8 mouse cellular contexts compared by ENCODE assay signal in genomic region chr10:93081133-93081779, GRCm38 (mm10). TPM values are rescaled to one million over a fixed set of nuclear protein-coding genes. Genes with fewer than 3 reads are reported as not detected.
DNase-seq lines count a peak whose midpoint lies in the region; ATAC-seq and TF ChIP-seq lines count a peak whose summit lies in the region.

Gene Cfap54 (minus strand): TSS chr10:93081618.

- H3K79me2 ChIP-seq in macrophage (ENCODE audit: inconsistent target), result no peaks in the 10 kb centered on the region

- peaks cover 5% of the 10 kb centered on the region; the same call in 1 of the 2 replicates for H3K4me1 ChIP-seq in cortical plate, adult 2 months (ENCODE audit: control insufficient read depth, insufficient read depth, low read length)

- peak; percentile 26; the same call in 1 of the 2 replicates for TF ChIP-seq POLR2A in cortical plate, adult 2 months (IDR thresholded peaks at IDR 0.05; ENCODE audit: extremely low read depth, insufficient read depth, low read length)

- intact Hi-C loops in left cerebral cortex, adult 2 months (cut with DNase I), result no loop called here

- DNase-seq in gastrocnemius, adult 8-10 months (ENCODE audit: low spot score in 2 of 2), result peak; percentile 44 to 64
- peak; percentile 86 for DNase-seq in hindlimb bud, embryonic 11.5 days (ENCODE audit: extremely low spot score, low read depth, low spot score)
- DNase-seq in left cerebral cortex, adult 2 months (ENCODE audit: extremely low spot score in 1 of 2, low spot score in 2 of 2), result peak; percentile 90 to 92
- peak; percentile 94 for DNase-seq in right cerebral cortex, adult 18-20 months
- DNase-seq in urinary bladder, adult 2 months (ENCODE audit: low spot score), result peak; percentile 55

- peak within 1 kb of the TSS; percentile 58 for H3K4me3 ChIP-seq in cortical plate, adult 2 months (ENCODE audit: insufficient read depth, low read length)
- peak within 1 kb of the TSS; percentile 67 for H3K4me3 ChIP-seq in left cerebral cortex, adult 2 months
- H3K4me3 ChIP-seq in macrophage (ENCODE audit: inconsistent target), result peak within 1 kb of the TSS; percentile 12; the same call in 1 of the 2 replicates

- H3K36me3 ChIP-seq in macrophage (ENCODE audit: inconsistent target), result no peaks in the 10 kb centered on the region

- peak; percentile 95 for TF ChIP-seq CTCF in cortical plate, adult 2 months (IDR thresholded peaks at IDR 0.05; ENCODE audit: extremely low read depth, insufficient read depth, low read length)
- TF ChIP-seq CTCF in left cerebral cortex, adult 2 months (IDR thresholded peaks at IDR 0.05), result peak; percentile 97

- ATAC-seq in activated CD4-positive, CD25-positive, alpha-beta regulatory T cell, adult 4 months, result peak; percentile 97

- WGBS in macrophage (ENCODE audit: missing documents), result 7% methylated on average over 34 of the region's 34 CpGs

- H3K27ac ChIP-seq in cortical plate, adult 2 months (ENCODE audit: insufficient read depth, low read length), result no peak within 1 kb of the TSS
- peak within 1 kb of the TSS; percentile 90 for H3K27ac ChIP-seq in left cerebral cortex, adult 2 months
- H3K27ac ChIP-seq in macrophage, result no peak within 1 kb of the TSS

RNA-seq across cellular contexts. Expression of gene Cfap54, which starts in this region (rescaled TPM):
- 1 to 10 TPM; 1.3 to 1.4 TPM for polyA plus RNA-seq in activated CD4-positive, CD25-positive, alpha-beta regulatory T cell, adult 4 months (2017; shearing (Covaris generic))
- polyA plus RNA-seq in cortical plate, adult 2 months (2012; rRNA removed), result 3.9 TPM in 2 replicates
- total RNA-seq in gastrocnemius, adult 8-10 months (2022), result under 1 TPM; 0.34 to 0.54 (median 0.38) TPM
- 10 to 100 TPM; 21.4 to 23.4 TPM for total RNA-seq in left cerebral cortex, adult 2 months (2021)
- total RNA-seq in macrophage (2018; cell fraction: chromatin; rRNA removed), result 1 to 10 TPM in 14 of 26 experiments, under 1 TPM in 9, not detected in 3; 0.11 to 4.7 (median 1.4) TPM
- under 1 TPM in 14 of 26 experiments, not detected in 12; 0.03 to 0.66 (median 0.06) TPM for total RNA-seq in macrophage (2018; cell fraction: cytosol; rRNA removed)
- total RNA-seq in macrophage (2018; cell fraction: nucleus; rRNA removed), result 1 to 10 TPM in 3 of 26 experiments, under 1 TPM in 19, not detected in 4; 0.06 to 1.3 (median 0.58) TPM
- not detected in 3 replicates for polyA plus RNA-seq in macrophage (2018)
- 0.01 and 0.18 TPM in 2 replicates for polyA plus RNA-seq in urinary bladder, adult 2 months (2012; rRNA removed)

Comparison
In these comparisons a context has a peak if more than half of its experiments do, and no peak if none do; other contexts are left out.
1. RNA of gene Cfap54 (total RNA-seq): 21.4 to 23.4 TPM in left cerebral cortex, adult 2 months; 0.34 to 0.54 TPM in gastrocnemius, adult 8-10 months; every median in the first group is over 10 times any median in the second.
2. Peak in DNase-seq in gastrocnemius, adult 8-10 months; RNA of the gene not detected or under 1 TPM.
3. Peak in DNase-seq in urinary bladder, adult 2 months; RNA of the gene not detected or under 1 TPM.
4. H3K4me3 ChIP-seq: peak in every context shown above with its lines; median percentile 67 in left cerebral cortex, adult 2 months; 58 in cortical plate, adult 2 months; 12 in macrophage.
5. Peak in every context shown above with its lines, with median percentiles within 50 percentile points of each other: DNase-seq.